Mouse (Mus musculus): ENCODE data around the gene Chrna1. TPM values are rescaled to one million over a fixed set of nuclear protein-coding genes. Genes with fewer than 3 reads are reported as not detected.

Chrna1 gene
- total RNA-seq, 1 experiment from 2014 or later, result not detected

DNA sequence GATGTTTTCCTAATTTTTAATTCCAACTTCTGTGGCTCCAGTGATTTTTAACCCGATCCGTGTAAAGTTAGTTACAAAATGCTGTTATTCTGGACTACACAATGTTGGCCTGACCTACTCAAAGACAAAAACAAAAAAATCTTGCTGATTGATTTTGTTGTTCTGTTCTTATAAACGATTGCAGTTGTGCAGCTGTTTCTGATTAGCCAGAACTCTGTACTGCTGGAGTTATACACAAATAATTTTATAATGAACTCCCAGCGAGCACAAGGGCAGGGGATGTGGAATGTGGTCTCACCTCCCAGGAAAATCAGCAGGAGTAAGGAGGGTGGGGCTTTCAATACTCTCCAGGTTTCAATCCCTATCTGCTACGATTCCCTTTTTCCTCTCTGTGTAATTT, 61.2 kb downstream of the Chrna1 start:
- DNase-seq, result no peak

DNA sequence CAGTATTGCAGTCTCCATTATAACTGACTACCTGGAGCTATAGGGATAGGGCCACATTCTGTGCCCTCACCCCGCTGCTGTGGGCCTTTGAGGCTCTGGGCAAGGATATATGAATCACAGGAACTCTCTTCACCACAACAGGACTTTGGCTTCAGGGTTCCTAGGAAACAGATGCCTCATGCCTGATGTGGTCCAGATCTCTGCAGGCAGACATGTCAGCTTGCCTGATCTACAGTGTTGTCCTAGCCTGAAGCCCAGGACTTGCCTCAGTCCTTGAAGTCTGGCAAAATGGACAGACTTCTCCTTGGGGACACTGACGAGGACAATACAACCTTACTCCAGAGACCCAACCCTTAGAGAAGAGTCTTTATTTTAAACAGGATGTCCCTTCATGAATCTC, 61.8 kb downstream of the Chrna1 start:
- DNase-seq, result no peak

DNA sequence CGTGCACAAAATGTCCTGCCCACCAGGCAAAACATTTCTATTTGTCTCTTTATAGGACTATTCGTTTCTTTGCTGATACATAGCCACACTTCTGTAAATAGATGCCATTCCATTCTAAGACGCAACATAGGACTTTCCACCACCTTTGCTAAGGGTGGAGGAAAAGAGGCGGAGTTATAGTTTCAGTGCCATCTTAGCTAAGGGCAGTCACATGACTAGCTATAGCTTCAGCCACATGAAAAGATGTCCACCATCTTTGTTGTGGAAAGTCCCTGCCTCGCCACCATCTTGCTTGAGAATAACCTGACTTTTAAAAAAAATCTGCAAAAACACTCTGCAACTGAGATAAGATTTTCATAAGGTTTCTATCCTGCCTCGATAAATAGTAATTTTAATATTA, 66.0 kb downstream of the Chrna1 start:
- no peak for DNase-seq

Other genes starting within 250 kb of the Chrna1 start
- gene Gpr155, start 193.8 kb downstream of the Chrna1 start, total RNA-seq (2021), result 5.7 and 8.3 TPM in 2 replicates
- 14.9 and 17.0 TPM in 2 replicates for gene Wipf1, start 50.6 kb downstream of the Chrna1 start, total RNA-seq (2021)
- 11.3 and 13.2 TPM in 2 replicates for gene Chn1, start 195.0 kb upstream of the Chrna1 start, total RNA-seq (2021)

All from adrenal gland, postnatal 25 days (tissue).